Mouse (Mus musculus) adrenal gland, adult 18-20 months (tissue): ENCODE data around the gene Hist1h2ac. TPM values are rescaled to one million over a fixed set of nuclear protein-coding genes. Genes with fewer than 3 reads are reported as not detected.
"Not testable (repeated sequence)": the region's sequence is repeated elsewhere in the genome, so short reads cannot be mapped to it uniquely, and the experiment has no call there.

Experiments
- DNase-seq, 2 experiments: peaks; one replicate each; pipeline ENCODE4 v3.0.0; 2021 to 2022; ENCODE audit warnings: low spot score in 2 of 2
- total RNA-seq, 2 experiments: library from RNA; stranded (reverse); gene quantifications; 1 replicate in 1 of 2; 2 replicates in 1 of 2; pipeline ENCODE4 v1.2.3; 2021

The Hist1h2ac gene
- total RNA-seq, 2 experiments from 2014 or later: 2.0 to 2.2 TPM

DNA sequence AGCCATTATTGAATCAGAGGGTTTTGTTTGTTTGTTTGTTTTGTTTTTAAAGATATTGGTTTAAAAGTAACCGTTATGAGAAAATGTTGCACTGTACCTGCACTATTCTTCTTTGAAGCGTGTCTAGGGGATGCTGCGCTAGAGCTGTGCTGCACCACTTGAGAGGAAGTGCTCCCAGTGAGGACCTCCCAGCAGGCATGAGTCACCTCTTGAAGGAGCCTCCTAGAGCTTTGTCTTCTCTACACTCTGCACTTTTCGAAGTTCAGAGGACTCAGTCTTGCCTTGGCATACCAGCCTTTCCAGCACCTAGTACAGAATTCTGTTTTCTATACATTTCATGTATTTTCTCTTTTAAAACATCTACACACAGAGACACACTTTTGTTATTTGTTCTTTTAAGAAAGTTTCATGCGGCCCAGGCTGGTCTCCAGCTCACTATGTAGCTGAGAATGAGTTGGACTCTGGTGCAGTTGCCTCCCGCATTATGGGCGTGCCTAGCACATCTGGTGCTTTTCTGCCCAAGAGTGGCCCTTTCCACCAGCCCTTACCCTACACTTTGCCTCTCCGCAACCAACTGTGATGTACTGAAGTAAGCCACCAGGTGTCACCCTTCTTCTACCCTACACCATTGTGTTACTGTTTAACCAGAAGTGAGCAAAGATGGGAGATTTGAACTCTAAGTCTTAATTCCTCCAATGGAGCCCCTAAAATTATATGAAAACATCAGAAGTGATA lies 17.2 kb upstream of the Hist1h2ac start:
- DNase-seq: peak in 1 of 2 experiments; percentile 64

DNA sequence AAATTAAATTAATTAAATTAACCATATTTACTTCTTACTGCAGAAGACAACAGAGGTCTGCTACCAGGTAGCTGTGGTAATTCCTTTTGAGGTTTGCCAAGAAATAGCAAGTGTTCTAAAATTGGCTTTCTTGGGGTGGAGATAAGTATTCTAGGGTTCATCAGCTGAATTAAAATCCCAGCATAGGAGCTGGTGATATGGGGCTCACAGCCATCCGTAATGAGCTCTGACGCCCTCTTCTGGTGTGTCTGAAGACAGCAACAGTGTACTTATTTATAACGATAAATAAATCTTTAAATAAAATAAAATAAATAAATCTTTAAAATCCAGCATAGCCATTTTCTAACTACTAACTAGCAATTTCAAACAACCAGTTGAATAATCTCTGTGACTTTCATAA lies 16.0 kb upstream of the Hist1h2ac start:
- DNase-seq: no peak

- no peak for DNase-seq
Observed at GRCm38 (mm10) chr13:23698996-23699395, 15.2 kb upstream of the Hist1h2ac start.

GRCm38 (mm10) chr13:23698300-23698693 lies 14.5 kb upstream of the Hist1h2ac start, which contains the start of gene Hist1h4c:
TSS of gene Hist1h4c (minus strand) at chr13:23698454.
- peak; percentile 99 to 100 for DNase-seq

DNA sequence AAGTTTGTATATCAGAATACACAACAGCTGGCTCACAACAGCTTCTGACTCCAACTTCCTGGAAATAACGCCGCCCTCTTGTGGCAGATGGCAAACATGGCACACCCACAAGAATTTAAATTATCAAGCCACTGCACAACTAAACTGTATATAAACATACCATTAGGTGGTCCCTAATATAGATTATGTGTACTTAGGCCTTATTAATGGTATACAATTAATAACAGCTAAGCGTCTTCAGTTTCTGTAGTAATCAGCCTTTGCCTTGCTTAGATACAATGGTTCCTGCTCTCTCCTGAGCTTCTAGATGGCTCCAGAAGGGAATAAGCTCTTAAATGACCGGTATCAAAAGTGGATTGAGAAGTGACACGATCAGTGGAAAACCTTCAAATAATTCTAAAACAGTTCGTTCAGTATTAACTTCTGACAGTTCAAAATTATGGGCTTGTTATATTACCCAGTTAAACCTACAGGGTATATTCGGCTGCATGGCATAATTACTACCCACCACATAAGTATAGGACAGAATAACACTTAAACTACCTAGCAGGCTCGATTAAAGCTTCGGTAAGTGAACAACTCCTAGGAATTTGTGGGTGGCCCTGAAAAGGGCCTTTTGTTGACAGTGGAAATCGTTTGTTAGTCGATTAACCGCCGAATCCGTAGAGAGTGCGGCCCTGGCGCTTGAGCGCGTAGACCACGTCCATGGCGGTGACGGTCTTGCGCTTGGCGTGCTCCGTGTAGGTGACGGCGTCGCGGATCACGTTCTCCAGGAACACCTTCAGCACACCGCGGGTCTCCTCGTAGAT lies 13.9 kb upstream of the Hist1h2ac start:
- peak in 1 of 2 experiments; percentile 33 for DNase-seq

GRCm38 (mm10) chr13:23696061-23696474 lies 12.3 kb upstream of the Hist1h2ac start:
- DNase-seq: no peak

- no peak for DNase-seq
Observed at GRCm38 (mm10) chr13:23695514-23695913, 11.8 kb upstream of the Hist1h2ac start, which contains the start of gene Hist1h1t. TSS of gene Hist1h1t (plus strand) at chr13:23695814.

DNA sequence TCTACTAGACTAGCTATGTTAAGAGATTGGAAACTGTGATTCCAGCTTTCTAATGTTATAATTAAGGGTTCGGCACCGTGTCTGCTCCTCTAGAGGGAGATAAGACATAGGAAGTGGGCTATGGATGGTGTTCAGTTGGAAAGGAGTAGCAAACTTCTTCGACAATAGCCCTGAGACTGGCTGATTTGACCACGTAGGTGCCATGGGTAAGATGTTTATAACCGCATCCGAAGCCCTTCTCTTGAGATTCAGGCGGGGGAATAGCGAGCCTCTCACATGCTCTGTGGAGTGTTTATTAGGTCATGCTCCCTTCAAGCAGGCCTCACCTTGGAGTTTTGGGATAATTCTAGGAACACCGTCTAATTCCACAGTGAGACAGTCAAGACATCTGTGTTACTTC lies 11.2 kb upstream of the Hist1h2ac start:
- no peak for DNase-seq

DNA sequence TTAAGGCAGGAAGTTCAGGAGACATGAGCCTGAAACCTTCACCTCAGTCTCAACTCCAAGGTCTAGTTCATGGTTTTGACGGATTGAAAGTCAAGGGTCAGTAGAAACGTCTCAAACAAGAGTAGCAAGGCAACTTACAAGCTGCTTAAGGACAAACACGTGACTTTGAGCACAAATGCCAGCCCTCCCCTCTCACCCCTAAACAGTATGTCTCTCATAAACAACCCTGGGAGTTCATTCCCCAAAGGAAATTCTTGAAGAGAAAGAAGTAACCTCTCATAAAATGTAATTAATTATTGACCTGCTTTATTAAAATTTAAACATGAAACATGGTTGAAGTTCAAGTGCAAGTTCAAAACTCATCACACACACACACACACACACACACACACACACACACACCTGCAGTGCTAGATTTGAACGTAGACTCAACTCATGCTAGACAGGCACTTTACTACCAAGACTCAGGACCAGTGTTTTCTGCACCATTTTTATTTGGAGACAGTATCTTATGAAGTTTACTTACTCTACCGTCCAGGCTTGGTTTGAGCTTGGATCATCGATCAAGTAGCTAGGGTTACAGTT lies 10.2 kb upstream of the Hist1h2ac start:
- DNase-seq: no peak

DNA sequence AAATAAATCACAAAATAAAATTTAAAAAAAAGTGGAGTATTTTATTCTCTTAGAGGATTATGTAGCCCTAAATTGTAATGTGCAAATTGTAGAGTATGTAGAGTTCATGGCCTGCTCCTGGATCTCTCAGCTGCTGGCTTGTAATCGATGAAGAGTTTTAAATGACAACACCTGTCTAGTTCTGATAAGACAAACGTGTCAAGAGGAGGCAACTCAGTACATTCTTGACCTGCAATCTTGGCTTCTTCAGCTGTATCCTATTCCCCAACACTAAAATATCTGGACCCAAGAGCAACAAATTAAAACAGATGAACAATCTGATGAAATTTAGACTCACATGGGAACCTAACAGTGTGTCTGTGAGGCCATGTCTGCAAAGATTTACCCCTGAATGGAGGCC lies 5.7 kb upstream of the Hist1h2ac start:
- no peak for DNase-seq

DNA sequence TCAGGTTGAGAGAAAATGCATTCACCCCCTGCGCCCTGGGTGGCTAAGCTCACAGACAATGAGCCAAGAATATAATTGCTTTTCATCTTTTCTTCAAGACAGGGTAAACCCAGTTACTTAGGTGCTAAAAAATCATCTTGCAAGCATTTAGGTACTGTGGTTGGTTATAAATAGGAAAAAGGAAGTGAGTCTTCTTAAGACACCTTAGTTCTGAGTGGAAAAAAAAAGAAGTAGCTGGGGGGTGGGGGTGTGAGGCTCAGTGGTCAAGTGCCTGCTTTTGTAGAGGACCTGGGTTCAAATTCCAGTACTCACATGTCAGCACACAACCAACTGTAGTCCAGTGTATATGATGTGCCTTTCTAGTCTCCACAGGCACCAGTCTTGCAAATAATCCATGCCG lies 5.2 kb upstream of the Hist1h2ac start:
- no peak for DNase-seq

DNA sequence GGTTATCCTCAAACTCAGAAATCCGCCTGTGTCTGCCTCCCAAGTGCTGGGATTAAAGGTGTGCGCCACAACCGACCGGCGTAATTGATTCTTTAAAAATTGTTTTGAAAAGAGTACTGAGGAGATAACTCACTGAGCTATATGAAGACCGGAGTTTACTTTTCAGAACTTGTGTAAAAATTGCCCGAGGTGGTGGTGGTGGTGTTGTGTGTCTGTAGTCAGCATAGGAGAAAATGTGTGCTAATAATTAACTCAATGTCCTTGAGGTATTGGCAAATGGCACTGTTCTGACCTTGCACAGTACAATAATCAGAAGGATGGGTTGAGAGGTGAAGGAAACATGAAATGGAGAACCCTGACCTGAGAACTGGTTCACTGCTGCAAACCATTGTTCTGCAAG lies 4.2 kb upstream of the Hist1h2ac start:
- DNase-seq: no peak

- DNase-seq: no peak
Observed at GRCm38 (mm10) chr13:23687181-23687580, 3.4 kb upstream of the Hist1h2ac start.

GRCm38 (mm10) chr13:23685966-23686365 lies 2.2 kb upstream of the Hist1h2ac start:
- no peak for DNase-seq

DNA sequence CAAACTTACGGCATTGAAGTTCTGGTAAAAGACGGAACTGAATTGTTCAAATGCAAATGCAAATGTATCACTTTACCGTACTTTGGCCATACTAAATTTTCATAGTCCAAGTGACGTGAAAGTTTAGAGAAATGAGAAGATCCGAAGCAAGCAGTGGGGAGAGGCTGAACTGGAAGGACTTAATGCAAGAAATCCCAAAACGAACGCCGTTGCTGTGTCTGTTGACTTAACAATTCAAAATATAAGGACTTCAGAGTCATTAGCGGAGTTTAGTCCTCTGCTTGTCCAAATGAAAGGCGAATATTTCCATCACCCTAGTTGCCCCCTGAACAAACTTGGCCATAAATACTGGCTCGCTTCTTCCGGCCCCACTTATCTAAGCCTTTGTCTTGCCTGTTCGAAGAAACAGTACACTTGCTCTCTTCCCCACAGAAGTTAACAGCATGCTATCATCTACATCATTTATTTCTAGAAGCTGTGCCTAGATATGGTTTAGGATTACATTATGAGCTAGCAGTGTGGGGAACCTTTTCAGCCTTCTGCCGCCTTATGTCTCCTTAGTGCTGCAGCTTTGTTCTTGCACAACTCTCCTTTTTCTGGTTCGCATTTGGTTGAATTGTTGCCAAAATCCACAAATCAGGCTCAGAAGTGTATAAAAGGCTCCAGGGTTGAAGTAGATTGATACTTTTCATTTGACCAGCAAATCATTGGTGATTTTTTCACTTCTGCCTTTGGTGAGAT lies 1.5 kb upstream of the Hist1h2ac start:
- no peak for DNase-seq

DNA sequence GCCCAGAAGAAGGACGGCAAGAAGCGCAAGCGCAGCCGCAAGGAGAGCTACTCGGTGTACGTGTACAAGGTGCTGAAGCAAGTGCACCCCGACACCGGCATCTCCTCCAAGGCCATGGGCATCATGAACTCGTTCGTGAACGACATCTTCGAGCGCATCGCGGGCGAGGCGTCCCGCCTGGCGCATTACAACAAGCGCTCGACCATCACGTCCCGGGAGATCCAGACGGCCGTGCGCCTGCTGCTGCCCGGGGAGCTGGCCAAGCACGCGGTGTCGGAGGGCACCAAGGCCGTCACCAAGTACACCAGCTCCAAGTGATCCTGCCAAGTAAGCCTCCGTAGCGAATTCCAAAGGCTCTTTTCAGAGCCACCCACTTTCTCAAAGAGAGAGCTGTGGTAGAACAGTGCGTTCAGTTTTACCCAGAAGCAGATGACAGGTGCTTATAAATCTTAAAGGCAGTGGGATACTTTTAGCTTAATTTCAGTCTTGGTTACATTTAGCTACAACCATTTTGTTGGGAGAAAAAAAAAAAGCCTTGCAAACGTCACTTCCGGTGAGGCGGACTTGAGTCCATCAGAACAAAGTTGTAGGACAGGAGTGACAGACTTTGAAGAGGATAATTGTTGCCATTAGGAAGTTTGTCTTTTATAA lies 672 bp upstream of the Hist1h2ac start:
- peak in 1 of 2 experiments; percentile 23 for DNase-seq

DNA sequence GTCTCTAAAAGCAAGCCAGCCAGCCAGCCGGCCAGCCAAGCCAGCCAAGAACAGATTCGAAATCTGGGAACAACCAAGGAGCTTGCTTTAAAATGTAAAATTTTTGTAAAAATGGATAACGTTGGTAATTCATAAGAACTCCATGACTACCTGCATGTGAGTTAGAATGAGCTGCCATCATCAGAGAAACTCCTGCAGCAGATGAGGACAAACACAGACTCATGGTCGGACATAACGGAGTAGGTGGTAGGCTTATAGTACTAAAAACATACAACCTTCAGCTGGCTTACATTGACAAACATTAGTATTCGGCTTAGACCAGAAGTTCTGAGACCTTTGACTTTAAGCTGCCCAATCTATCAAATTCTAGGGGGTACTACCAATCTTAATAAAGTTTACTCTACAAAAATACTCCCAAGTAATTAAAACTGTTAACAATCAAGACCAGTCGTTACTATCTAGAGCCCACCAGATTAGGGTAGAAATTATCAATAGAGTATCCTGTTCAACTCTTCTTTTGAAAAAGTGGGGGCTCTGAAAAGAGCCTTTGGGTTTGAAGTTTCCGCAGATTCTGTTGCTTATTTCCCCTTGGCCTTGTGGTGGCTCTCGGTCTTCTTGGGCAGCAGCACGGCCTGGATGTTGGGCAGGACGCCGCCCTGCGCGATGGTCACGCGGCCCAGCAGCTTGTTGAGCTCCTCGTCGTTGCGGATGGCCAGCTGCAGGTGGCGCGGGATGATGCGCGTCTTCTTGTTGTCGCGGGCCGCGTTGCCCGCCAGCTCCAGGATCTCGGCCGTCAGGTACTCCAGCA lies 597 bp downstream of the Hist1h2ac start:
- not testable (repeated sequence) for DNase-seq

DNA sequence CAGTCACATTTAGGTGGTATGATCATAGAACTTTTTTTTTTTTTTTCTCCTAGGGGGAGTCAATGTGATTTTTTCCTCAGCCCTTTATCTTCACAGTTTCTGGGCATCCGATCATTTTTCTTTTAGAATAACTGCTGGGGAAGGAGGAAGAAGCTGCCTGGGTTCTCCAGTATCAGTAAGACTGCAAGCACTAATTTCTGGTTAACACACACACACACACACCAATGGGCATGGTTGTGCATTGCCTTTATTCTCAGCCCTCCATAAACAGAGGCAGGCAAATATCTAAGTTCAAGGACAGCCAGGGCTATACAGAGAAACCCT lies 1.2 kb downstream of the Hist1h2ac start:
- no peak for DNase-seq

GRCm38 (mm10) chr13:23681990-23682582 lies 1.7 kb downstream of the Hist1h2ac start:
- no peak for DNase-seq

GRCm38 (mm10) chr13:23662536-23662935 lies 21.2 kb downstream of the Hist1h2ac start:
- no peak for DNase-seq
